Mouse (Mus musculus): ENCODE data around the gene Fam214b. TPM values are rescaled to one million over a fixed set of nuclear protein-coding genes. Genes with fewer than 3 reads are reported as not detected.

Fam214b gene
- polyA plus RNA-seq, 1 experiment from 2014 or later, result 28.5 TPM

- H3K4me2 ChIP-seq, result peak overlapping the region; percentile 88; the same call in 1 of the 2 replicates
- peaks cover 36% of the 10 kb centered on the region for H3K36me3 ChIP-seq
- no peak for ATAC-seq (ENCODE audit: low FRiP score)
- no peaks in the 10 kb centered on the region for H3K9me3 ChIP-seq (replicated peaks)
- peaks cover 37% of the 10 kb centered on the region for H3K4me1 ChIP-seq
- WGBS, result 68% methylated on average over 4 of the region's 4 CpGs
- H3K27me3 ChIP-seq (replicated peaks), result no peaks in the 10 kb centered on the region
- peak overlapping the region; percentile 82 for H3K4me3 ChIP-seq (replicated peaks)
- H3K27ac ChIP-seq (replicated peaks), result no peak overlapping the region
- no peak overlapping the region for H3K9ac ChIP-seq (replicated peaks)
Measured at GRCm38 (mm10) chr4:43037860-43038566, 8.0 kb downstream of the Fam214b start.

GRCm38 (mm10) chr4:43036356-43036755 is 9.7 kb downstream of the Fam214b start:
- H3K27me3 ChIP-seq (replicated peaks), result no peaks in the 10 kb centered on the region
- H3K9ac ChIP-seq (replicated peaks), result no peak overlapping the region
- peaks cover 39% of the 10 kb centered on the region for H3K36me3 ChIP-seq
- no peak overlapping the region for H3K4me3 ChIP-seq (replicated peaks)
- H3K4me2 ChIP-seq, result no peak overlapping the region
- no peaks in the 10 kb centered on the region for H3K9me3 ChIP-seq (replicated peaks)
- WGBS, result 88% methylated on average over 10 of the region's 10 CpGs
- no peak for ATAC-seq (ENCODE audit: low FRiP score)
- H3K27ac ChIP-seq (replicated peaks), result no peak overlapping the region
- H3K4me1 ChIP-seq, result peaks cover 48% of the 10 kb centered on the region

GRCm38 (mm10) chr4:43035851-43036250 is 10.2 kb downstream of the Fam214b start:
- H3K9me3 ChIP-seq (replicated peaks), result no peaks in the 10 kb centered on the region
- 90% methylated on average over 6 of the region's 6 CpGs for WGBS
- ATAC-seq (ENCODE audit: low FRiP score), result no peak
- peaks cover 39% of the 10 kb centered on the region for H3K36me3 ChIP-seq
- peaks cover 45% of the 10 kb centered on the region for H3K4me1 ChIP-seq
- H3K27me3 ChIP-seq (replicated peaks), result no peaks in the 10 kb centered on the region
- no peak overlapping the region for H3K27ac ChIP-seq (replicated peaks)
- no peak overlapping the region for H3K4me3 ChIP-seq (replicated peaks)
- H3K9ac ChIP-seq (replicated peaks), result no peak overlapping the region
- H3K4me2 ChIP-seq, result no peak overlapping the region

GRCm38 (mm10) chr4:43033481-43033880 is 12.5 kb downstream of the Fam214b start:
- H3K4me1 ChIP-seq, result peaks cover 42% of the 10 kb centered on the region
- peaks cover 50% of the 10 kb centered on the region for H3K36me3 ChIP-seq

GRCm38 (mm10) chr4:43032501-43032900 is 13.5 kb downstream of the Fam214b start:
- no peak overlapping the region for H3K4me3 ChIP-seq (replicated peaks)
- no peaks in the 10 kb centered on the region for H3K27me3 ChIP-seq (replicated peaks)
- no peak for ATAC-seq (ENCODE audit: low FRiP score)
- H3K9ac ChIP-seq (replicated peaks), result no peak overlapping the region
- H3K4me1 ChIP-seq, result peaks cover 32% of the 10 kb centered on the region
- no peak overlapping the region for H3K4me2 ChIP-seq
- H3K9me3 ChIP-seq (replicated peaks), result no peaks in the 10 kb centered on the region
- H3K27ac ChIP-seq (replicated peaks), result peak overlapping the region; percentile 11; the same call in 1 of the 2 replicates
- H3K36me3 ChIP-seq, result peaks cover 59% of the 10 kb centered on the region
- WGBS, result 89% methylated on average over 1 of the region's 1 CpGs

More at GRCm38 (mm10) chr4:43033481-43033880, 12.5 kb downstream of the Fam214b start:
- WGBS, result 85% methylated on average over 14 of the region's 14 CpGs
- H3K9ac ChIP-seq (replicated peaks), result no peak overlapping the region
- H3K9me3 ChIP-seq (replicated peaks), result no peaks in the 10 kb centered on the region
- no peak overlapping the region for H3K4me3 ChIP-seq (replicated peaks)
- no peak overlapping the region for H3K4me2 ChIP-seq
- no peaks in the 10 kb centered on the region for H3K27me3 ChIP-seq (replicated peaks)
- ATAC-seq (ENCODE audit: low FRiP score), result no peak
- H3K27ac ChIP-seq (replicated peaks), result no peak overlapping the region

- peak; percentile 95 for ATAC-seq (ENCODE audit: low FRiP score)
- Histone ChIP-seq H3K4me1 (peaks cover 25% of the 10 kb centered on the region), H3K4me3 (replicated peaks) (peak within 1 kb of the TSS; percentile 88), H3K9ac (replicated peaks) (peak within 1 kb of the TSS; percentile 89), H3K27ac (replicated peaks) (peak within 1 kb of the TSS; percentile 93), H3K27me3 (replicated peaks) (no peaks in the 10 kb centered on the region), H3K4me2 (peak within 1 kb of the TSS; percentile 83), H3K9me3 (replicated peaks) (no peaks in the 10 kb centered on the region), H3K36me3 (peaks cover 61% of the 10 kb centered on the region)
- under 1% methylated on average over 38 of the region's 38 CpGs for WGBS
Measured at GRCm38 (mm10) chr4:43031237-43031995, 14.6 kb downstream of the Fam214b start, which contains the start of gene Stoml2. Stoml2 (minus strand) TSS chr4:43031710.

- H3K9ac ChIP-seq (replicated peaks), result peak overlapping the region; percentile 89
- under 1% methylated on average over 28 of the region's 28 CpGs for WGBS
- peaks cover 55% of the 10 kb centered on the region for H3K36me3 ChIP-seq
Measured at GRCm38 (mm10) chr4:43030780-43031230, 15.2 kb downstream of the Fam214b start.

GRCm38 (mm10) chr4:43030352-43030751 is 15.7 kb downstream of the Fam214b start:
- H3K9me3 ChIP-seq (replicated peaks), result no peaks in the 10 kb centered on the region
- peak overlapping the region; percentile 88 for H3K4me3 ChIP-seq (replicated peaks)
- no peaks in the 10 kb centered on the region for H3K27me3 ChIP-seq (replicated peaks)
- peak overlapping the region; percentile 89 for H3K9ac ChIP-seq (replicated peaks)
- ATAC-seq (ENCODE audit: low FRiP score), result no peak
- H3K4me2 ChIP-seq, result peak overlapping the region; percentile 83
- peaks cover 25% of the 10 kb centered on the region for H3K4me1 ChIP-seq
- 66% methylated on average over 9 of the region's 9 CpGs for WGBS
- peak overlapping the region; percentile 93 for H3K27ac ChIP-seq (replicated peaks)
- peaks cover 51% of the 10 kb centered on the region for H3K36me3 ChIP-seq

More at GRCm38 (mm10) chr4:43030780-43031230, 15.2 kb downstream of the Fam214b start:
- Histone ChIP-seq H3K27ac (replicated peaks) (peak overlapping the region; percentile 93), H3K27me3 (replicated peaks) (no peaks in the 10 kb centered on the region), H3K4me3 (replicated peaks) (peak overlapping the region; percentile 88), H3K4me1 (peaks cover 25% of the 10 kb centered on the region), H3K4me2 (peak overlapping the region; percentile 83), H3K9me3 (replicated peaks) (no peaks in the 10 kb centered on the region)
- peak; percentile 40 for ATAC-seq (ENCODE audit: low FRiP score)

GRCm38 (mm10) chr4:43029749-43030148 is 16.3 kb downstream of the Fam214b start:
- 97% methylated on average over 9 of the region's 9 CpGs for WGBS
- Histone ChIP-seq H3K9ac (replicated peaks) (no peak overlapping the region), H3K27me3 (replicated peaks) (no peaks in the 10 kb centered on the region), H3K9me3 (replicated peaks) (no peaks in the 10 kb centered on the region), H3K4me3 (replicated peaks) (peak overlapping the region; percentile 88; the same call in 1 of the 2 replicates), H3K4me2 (peak overlapping the region; percentile 83), H3K27ac (replicated peaks) (no peak overlapping the region), H3K36me3 (peaks cover 45% of the 10 kb centered on the region), H3K4me1 (peaks cover 30% of the 10 kb centered on the region)
- no peak for ATAC-seq (ENCODE audit: low FRiP score)

GRCm38 (mm10) chr4:43029121-43029520 is 16.9 kb downstream of the Fam214b start:
- peaks cover 37% of the 10 kb centered on the region for H3K4me1 ChIP-seq
- H3K4me3 ChIP-seq (replicated peaks), result no peak overlapping the region
- H3K4me2 ChIP-seq, result no peak overlapping the region
- 96% methylated on average over 7 of the region's 7 CpGs for WGBS
- ATAC-seq (ENCODE audit: low FRiP score), result no peak
- peaks cover 39% of the 10 kb centered on the region for H3K36me3 ChIP-seq
- no peaks in the 10 kb centered on the region for H3K27me3 ChIP-seq (replicated peaks)
- H3K9me3 ChIP-seq (replicated peaks), result no peaks in the 10 kb centered on the region
- H3K27ac ChIP-seq (replicated peaks), result no peak overlapping the region
- no peak overlapping the region for H3K9ac ChIP-seq (replicated peaks)

- whole genome bisulfite sequencing, result 7% methylated on average over 42 of the region's 42 CpGs
- peaks cover 57% of the 10 kb centered on the region for H3K36me3 ChIP-seq
- no peaks in the 10 kb centered on the region for H3K27me3 ChIP-seq (replicated peaks)
- peak within 1 kb of the TSS; percentile 92 for H3K27ac ChIP-seq (replicated peaks)
- peak; percentile 92 for ATAC-seq (ENCODE audit: low FRiP score)
- peak within 1 kb of the TSS; percentile 75 for H3K4me2 ChIP-seq
- H3K9ac ChIP-seq (replicated peaks), result peak within 1 kb of the TSS; percentile 66
- no peaks in the 10 kb centered on the region for H3K9me3 ChIP-seq (replicated peaks)
- peak within 1 kb of the TSS; percentile 68 for H3K4me3 ChIP-seq (replicated peaks)
- H3K4me1 ChIP-seq, result peaks cover 32% of the 10 kb centered on the region
Measured at GRCm38 (mm10) chr4:43025084-43025960, 20.7 kb downstream of the Fam214b start, which contains the start of gene Pigo. Pigo (minus strand) TSS chr4:43025819.

All from neural tube, embryonic 15.5 days (tissue).